Mouse (Mus musculus) midbrain, postnatal 0 days (tissue): ENCODE data around the gene Arl3. TPM values are rescaled to one million over a fixed set of nuclear protein-coding genes. Genes with fewer than 3 reads are reported as not detected.

Experiments used
- ATAC-seq: fragments of 200-750 bp; cut with Nextera tagmentation; 2 replicates; pipeline ENCODE4 v1.8.0; 2017; ENCODE audit warnings: moderate number of reproducible peaks, mild to moderate bottlenecking, moderate TSS enrichment, moderate library complexity; ENCODE audit not compliant: low FRiP score
- DNase-seq: peaks from one replicate; pipeline ENCODE4 v3.0.0-alpha.2; 2015; ENCODE audit warnings: low spot score
- H3K27ac ChIP-seq: fragments of 300-500 bp; sonication (generic); 2 replicates; pipeline ENCODE4 v1.5.1; 2014; ENCODE audit warnings: low read depth, mild to moderate bottlenecking, low read length, mixed read lengths
- H3K27me3 ChIP-seq: fragments of 300-500 bp; sonication (generic); 2 replicates; pipeline ENCODE4 v1.6.1; 2014; ENCODE audit warnings: low read length, control low read depth, mixed read lengths; ENCODE audit not compliant: insufficient read depth
- H3K36me3 ChIP-seq: fragments of 300-500 bp; sonication (generic); 2 replicates; pipeline ENCODE4 v1.6.1; 2014; ENCODE audit warnings: low read length, control low read depth, mixed read lengths; ENCODE audit not compliant: insufficient read depth
- H3K4me1 ChIP-seq: fragments of 300-500 bp; sonication (generic); 2 replicates; pipeline ENCODE4 v1.6.1; 2014; ENCODE audit warnings: mild to moderate bottlenecking, control low read depth, antibody characterized with exemption, low read length, mixed read lengths; ENCODE audit not compliant: insufficient read depth
- H3K4me2 ChIP-seq: fragments of 300-500 bp; sonication (generic); 2 replicates; pipeline ENCODE4 v1.6.1; 2014; ENCODE audit warnings: low read depth, mild to moderate bottlenecking, low read length, mixed read lengths; ENCODE audit not compliant: poor library complexity, severe bottlenecking
- H3K4me3 ChIP-seq: fragments of 300-500 bp; sonication (generic); 2 replicates; pipeline ENCODE4 v1.5.1; 2014; ENCODE audit warnings: low read depth, mild to moderate bottlenecking, low read length, moderate library complexity
- H3K9ac ChIP-seq: fragments of 300-500 bp; sonication (generic); replicated peaks from 2 replicates; pipeline ENCODE4 v1.6.1; 2014; ENCODE audit warnings: mild to moderate bottlenecking, low read length, moderate library complexity, mixed read lengths; ENCODE audit not compliant: poor library complexity, severe bottlenecking
- H3K9me3 ChIP-seq: fragments of 300-500 bp; sonication (generic); 2 replicates; pipeline ENCODE4 v1.6.1; 2016; ENCODE audit warnings: low read length, control low read depth
- CTCF ChIP-seq: IDR thresholded peaks from 2 replicates; pipeline ENCODE4 v1.5.1; 2016; ENCODE audit warnings: antibody characterized with exemption, mild to moderate bottlenecking
- WGBS: fragments of 180-500 bp; shearing (Covaris S2); extraction: QIAGEN DNeasy Blood & Tissue Kit; methylation state at CpG from one replicate; pipeline ENCODE4 v1.1.7; 2014; 5-methylcytosine and 5-hydroxymethylcytosine counted together
- polyA plus RNA-seq: library from polyadenylated mRNA; unstranded; fragments of >200 nt; fragmentation: Nextera tagmentation; extraction: Ambion mirVana; gene quantifications from 2 replicates; pipeline ENCODE4 v1.2.1, GENCODE M21; 2015
- total RNA-seq: library from RNA; depleted of rRNA; stranded (reverse); fragments of >200 nt; gene quantifications from 2 replicates; pipeline ENCODE4 v1.2.3, GENCODE M21; 2014

Gene Arl3
- total and polyA plus RNA-seq, 2 experiments from 2014 or later, result 109 to 194 TPM

- Histone ChIP-seq H3K4me1 (peaks cover 4% of the 10 kb centered on the region), H3K27me3 (no peaks in the 10 kb centered on the region), H3K4me3 (no peak overlapping the region), H3K9me3 (no peaks in the 10 kb centered on the region), H3K9ac (no peak overlapping the region), H3K36me3 (peaks cover 45% of the 10 kb centered on the region), H3K4me2 (no peak overlapping the region), H3K27ac (no peak overlapping the region)
- TF ChIP-seq CTCF, result no peak
- 46% methylated on average over 3 of the region's 3 CpGs for WGBS
- no peak for DNase-seq
- ATAC-seq, result no peak
Measured at GRCm38 (mm10) chr19:46516667-46517528, 56.1 kb downstream of the Arl3 start.

- H3K4me2 ChIP-seq, result no peak overlapping the region
- DNase-seq, result no peak
- H3K4me3 ChIP-seq, result no peak overlapping the region
- H3K27ac ChIP-seq, result no peak overlapping the region
- H3K9ac ChIP-seq, result no peak overlapping the region
- H3K36me3 ChIP-seq, result peaks cover 45% of the 10 kb centered on the region
- TF ChIP-seq CTCF, result no peak
- H3K4me1 ChIP-seq, result peaks cover 4% of the 10 kb centered on the region
- no peaks in the 10 kb centered on the region for H3K27me3 ChIP-seq
- no peak for ATAC-seq
- WGBS, result 91% methylated on average over 24 of the region's 24 CpGs
- H3K9me3 ChIP-seq, result no peaks in the 10 kb centered on the region
Measured at GRCm38 (mm10) chr19:46515287-46515821, 57.6 kb downstream of the Arl3 start.

DNA sequence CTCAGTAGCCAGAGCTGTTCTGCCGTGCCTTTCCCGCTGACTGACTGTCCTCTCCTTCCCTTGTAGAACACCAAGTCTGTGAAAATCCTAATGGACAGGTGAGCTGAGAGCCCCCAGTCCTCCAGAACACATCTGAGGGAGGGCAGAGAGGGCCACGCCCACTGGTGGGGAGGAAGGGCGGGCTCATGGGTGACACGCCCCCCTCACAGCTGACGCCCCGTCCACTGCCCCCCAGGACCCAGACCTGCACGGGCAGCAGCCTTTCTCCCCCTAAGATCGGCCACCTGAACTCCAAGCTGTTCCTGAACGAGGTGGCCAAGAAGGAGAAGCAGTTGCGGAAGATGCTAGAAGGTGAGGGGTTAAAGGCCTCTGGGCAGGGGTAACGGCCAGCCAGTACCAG is 58.6 kb downstream of the Arl3 start:
- Histone ChIP-seq H3K27ac (no peak overlapping the region), H3K9ac (no peak overlapping the region), H3K4me2 (no peak overlapping the region), H3K4me3 (no peak overlapping the region), H3K9me3 (no peaks in the 10 kb centered on the region), H3K36me3 (peaks cover 45% of the 10 kb centered on the region), H3K27me3 (no peaks in the 10 kb centered on the region), H3K4me1 (peaks cover 4% of the 10 kb centered on the region)
- ATAC-seq (no peak), DNase-seq (no peak)
- TF ChIP-seq CTCF, result no peak
- WGBS, result 88% methylated on average over 12 of the region's 12 CpGs

DNA sequence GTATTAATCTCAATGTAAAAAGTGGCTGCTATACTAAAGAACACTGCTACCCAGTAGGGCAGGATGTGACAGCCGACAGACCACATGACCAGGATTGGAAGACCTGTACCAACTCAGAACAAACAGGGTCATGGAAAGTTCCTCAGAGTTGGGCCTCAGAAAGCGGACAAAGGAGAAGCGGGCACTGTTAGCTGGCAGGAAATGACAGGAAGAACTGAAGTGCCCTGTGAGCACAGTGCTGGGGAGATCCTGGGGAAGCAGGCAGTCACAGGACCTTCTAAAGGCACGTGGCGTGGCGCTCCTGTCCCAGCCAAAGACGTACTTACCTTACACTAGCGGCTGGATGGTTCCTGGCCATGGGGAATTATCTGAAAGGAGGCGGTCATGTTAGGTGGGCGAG is 61.7 kb downstream of the Arl3 start:
- H3K36me3 ChIP-seq, result peaks cover 39% of the 10 kb centered on the region
- 81% methylated on average over 10 of the region's 10 CpGs for WGBS
- no peak overlapping the region for H3K9ac ChIP-seq
- H3K9me3 ChIP-seq, result no peaks in the 10 kb centered on the region
- DNase-seq, result no peak
- H3K27me3 ChIP-seq, result no peaks in the 10 kb centered on the region
- ATAC-seq, result no peak
- no peak overlapping the region for H3K4me2 ChIP-seq
- H3K27ac ChIP-seq, result no peak overlapping the region
- no peak for TF ChIP-seq CTCF
- no peak overlapping the region for H3K4me3 ChIP-seq
- peaks cover 19% of the 10 kb centered on the region for H3K4me1 ChIP-seq

DNA sequence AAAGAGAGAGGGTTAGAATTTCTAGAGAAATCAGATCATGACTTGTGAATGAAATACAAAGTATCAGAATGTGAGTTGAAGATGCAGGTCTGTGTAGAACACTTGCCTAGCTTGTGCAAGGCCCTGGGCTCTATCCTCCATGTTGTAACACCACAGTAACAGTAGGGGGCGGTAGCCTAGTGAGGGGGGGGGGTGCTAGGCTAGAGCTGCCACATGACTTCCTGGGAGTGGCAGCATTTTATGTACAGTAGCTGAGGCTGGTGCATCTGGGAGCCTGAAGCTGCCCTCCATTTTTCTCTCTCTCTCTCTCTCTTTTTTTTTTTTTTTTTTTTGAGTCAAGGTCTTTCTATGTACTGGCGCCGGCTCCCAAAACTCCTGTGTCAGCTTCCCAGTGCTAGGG is 62.2 kb downstream of the Arl3 start:
- DNase-seq, result no peak
- ATAC-seq, result no peak
- Histone ChIP-seq H3K4me3 (no peak overlapping the region), H3K27me3 (no peaks in the 10 kb centered on the region), H3K4me1 (peaks cover 24% of the 10 kb centered on the region), H3K4me2 (no peak overlapping the region), H3K27ac (no peak overlapping the region), H3K9me3 (no peaks in the 10 kb centered on the region), H3K36me3 (peaks cover 36% of the 10 kb centered on the region), H3K9ac (no peak overlapping the region)
- WGBS, result 56% methylated on average over 3 of the region's 3 CpGs
- TF ChIP-seq CTCF, result peak; percentile 63

GRCm38 (mm10) chr19:46510401-46510800 is 62.6 kb downstream of the Arl3 start:
- Histone ChIP-seq H3K27me3 (no peaks in the 10 kb centered on the region), H3K4me2 (no peak overlapping the region), H3K4me1 (peaks cover 28% of the 10 kb centered on the region), H3K4me3 (no peak overlapping the region), H3K36me3 (peaks cover 32% of the 10 kb centered on the region), H3K27ac (no peak overlapping the region), H3K9ac (no peak overlapping the region), H3K9me3 (no peaks in the 10 kb centered on the region)
- no peak for DNase-seq
- WGBS, result 66% methylated on average over 5 of the region's 5 CpGs
- no peak for TF ChIP-seq CTCF
- ATAC-seq, result no peak
